Mouse (Mus musculus): ENCODE measurements around the gene Olfr350. TPM values are rescaled to one million over a fixed set of nuclear protein-coding genes. Genes with fewer than 3 reads are reported as not detected.

Olfr350 gene
- polyA plus RNA-seq (2017; shearing (Covaris generic)): not detected

DNA sequence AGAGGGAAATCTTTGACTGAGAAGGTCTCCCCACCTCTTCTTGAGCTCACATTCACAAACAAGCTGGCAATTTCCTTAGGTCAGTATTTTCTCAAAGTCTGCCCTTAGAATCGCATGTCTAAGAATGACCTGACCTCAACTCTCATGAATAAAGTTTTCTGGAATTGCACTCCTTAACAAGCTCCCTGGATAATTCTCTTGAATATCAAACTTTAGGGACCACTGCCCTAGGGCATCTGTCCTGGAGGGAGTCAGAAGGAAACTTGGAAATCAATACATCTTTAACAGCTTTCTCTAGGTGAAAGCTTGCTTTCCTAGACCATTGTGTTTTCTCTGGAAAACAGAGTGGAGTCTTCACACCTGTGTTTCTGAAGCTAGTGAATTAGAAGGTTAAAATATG, at the start of gene Olfr350:
Olfr350 (plus strand) TSS at position 301 of the 400 bp plus-strand sequence.
- ATAC-seq: no peak

DNA sequence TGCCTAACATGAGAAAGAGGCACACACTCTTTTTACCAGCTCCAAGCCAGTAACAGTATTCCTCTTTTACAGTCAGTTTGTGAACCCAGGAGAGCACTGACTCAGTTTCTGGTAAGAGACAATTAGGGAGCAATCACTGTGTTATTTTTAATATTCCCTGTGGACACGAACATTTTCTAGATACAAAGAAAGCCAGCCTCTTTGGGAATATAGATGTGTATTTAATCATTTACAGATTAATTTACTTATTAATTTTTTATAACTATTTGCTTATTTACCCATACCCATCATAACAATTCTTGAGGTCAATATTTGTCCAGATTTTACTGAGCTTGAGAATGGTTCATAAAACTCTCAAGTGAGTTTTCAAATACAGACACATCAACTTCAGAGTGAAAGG, 29.2 kb upstream of the Olfr350 start, which contains the start of gene Olfr3:
Olfr3 (minus strand) TSS at position 101 of the 400 bp plus-strand sequence.
- no peak for ATAC-seq

DNA sequence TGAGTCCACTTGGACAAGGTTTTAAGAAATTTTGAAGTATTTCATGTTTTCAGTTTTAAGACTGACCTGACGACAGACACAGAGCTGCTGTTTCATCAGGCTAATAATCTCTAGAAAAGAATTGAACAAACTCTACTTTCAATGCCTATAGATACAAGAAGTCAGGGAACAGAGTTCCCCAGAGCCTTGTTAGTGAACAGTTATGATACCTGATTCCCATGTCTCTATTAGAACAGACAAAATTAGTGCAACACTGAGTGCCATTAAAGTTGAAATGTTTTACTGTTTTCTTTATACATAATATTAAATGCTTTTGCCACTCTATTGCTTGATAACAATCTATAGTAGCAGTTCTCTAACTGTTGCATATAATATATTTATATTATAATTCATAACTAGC, 16.4 kb downstream of the Olfr350 start, which contains the start of gene Olfr351:
Olfr351 (minus strand) TSS at position 101 of the 400 bp plus-strand sequence.
- no peak for ATAC-seq

DNA sequence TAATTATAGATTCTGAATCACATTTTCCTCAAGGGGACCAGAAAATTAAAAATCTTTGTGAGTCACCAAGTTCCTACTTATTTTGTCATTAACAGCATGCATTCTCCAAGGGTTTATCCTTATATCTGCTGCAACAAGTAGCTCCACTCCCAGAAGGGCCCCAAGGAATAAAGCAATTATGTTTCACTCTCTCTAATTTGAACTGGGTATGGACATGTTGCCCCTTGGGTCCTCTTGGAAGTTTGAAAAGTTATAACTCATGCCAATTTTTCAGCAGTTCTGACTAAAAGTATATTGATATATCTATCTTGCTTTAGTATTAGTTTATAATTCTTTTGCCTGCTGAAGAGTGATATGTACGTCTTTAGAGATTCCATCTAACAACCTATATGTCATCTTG, 22.1 kb downstream of the Olfr350 start, which contains the start of gene Olfr352:
Olfr352 (plus strand) TSS at position 301 of the 400 bp plus-strand sequence.
- ATAC-seq: no peak

DNA sequence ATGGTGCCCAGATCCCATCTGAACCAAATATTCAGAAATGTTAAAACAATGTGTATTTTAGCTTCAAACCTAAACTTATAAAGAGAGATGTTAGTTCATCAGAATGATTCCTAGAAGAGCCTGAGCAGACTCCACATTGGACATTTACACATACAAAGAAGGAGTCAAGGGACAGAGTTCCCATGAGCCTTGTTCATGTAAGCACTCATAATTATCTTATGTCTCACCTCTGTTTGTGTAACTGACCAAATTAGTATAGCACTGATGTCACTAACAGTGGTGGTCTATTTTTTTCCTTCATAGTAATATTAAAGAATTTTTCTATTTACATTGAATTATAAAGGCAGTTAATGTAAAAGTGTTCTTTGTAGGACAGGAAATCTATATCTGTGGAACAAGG, 46.7 kb downstream of the Olfr350 start, which contains the start of gene Olfr353:
Olfr353 (minus strand) TSS at position 101 of the 400 bp plus-strand sequence.
- no peak for ATAC-seq

DNA sequence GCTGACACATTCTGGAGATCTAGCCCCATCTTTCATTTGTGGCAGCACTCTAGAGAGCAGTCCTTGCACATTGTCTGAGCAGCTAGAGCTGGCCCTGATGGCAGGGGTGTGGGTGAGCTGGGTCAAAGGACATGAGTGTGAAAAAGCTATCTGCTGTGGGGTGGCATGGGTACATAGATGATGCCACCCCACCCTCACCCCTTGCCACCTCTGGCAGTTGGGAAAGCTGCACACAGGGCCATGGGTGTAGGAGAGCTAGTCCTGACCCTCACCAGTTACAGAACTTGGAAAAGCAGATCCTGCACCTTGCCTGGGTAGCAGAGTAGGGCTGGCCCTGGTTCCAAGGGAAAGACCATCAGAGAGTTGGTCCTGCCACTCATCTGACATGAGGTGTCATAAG, 51.0 kb downstream of the Olfr350 start:
- no peak for ATAC-seq

Other genes starting within 250 kb of the Olfr350 start
- gene Olfr345, start 206.3 kb upstream of the Olfr350 start, polyA plus RNA-seq (2017; shearing (Covaris generic)): not detected
- gene Olfr346, start 160.5 kb upstream of the Olfr350 start, polyA plus RNA-seq (2017; shearing (Covaris generic)): not detected
- gene Olfr347, start 114.4 kb upstream of the Olfr350 start, polyA plus RNA-seq (2017; shearing (Covaris generic)): not detected
- gene Olfr348, start 62.0 kb upstream of the Olfr350 start, polyA plus RNA-seq (2017; shearing (Covaris generic)): not detected
- gene Olfr50, start 55.8 kb upstream of the Olfr350 start, polyA plus RNA-seq (2017; shearing (Covaris generic)): not detected
- not detected for gene Olfr3, start 29.3 kb upstream of the Olfr350 start, polyA plus RNA-seq (2017; shearing (Covaris generic))
- not detected for gene Olfr351, start 16.4 kb downstream of the Olfr350 start, polyA plus RNA-seq (2017; shearing (Covaris generic))
- gene Olfr352, start 22.1 kb downstream of the Olfr350 start, polyA plus RNA-seq (2017; shearing (Covaris generic)): not detected
- not detected for gene Olfr353, start 46.6 kb downstream of the Olfr350 start, polyA plus RNA-seq (2017; shearing (Covaris generic))
- gene Olfr354, start 59.4 kb downstream of the Olfr350 start, polyA plus RNA-seq (2017; shearing (Covaris generic)): under 1 TPM in 1 of 2 experiments, not detected in 1; 0.09 TPM
- gene Olfr355, start 82.6 kb downstream of the Olfr350 start, polyA plus RNA-seq (2017; shearing (Covaris generic)): under 1 TPM in 1 of 2 experiments, not detected in 1; 0.44 TPM
- not detected for gene Olfr356, start 90.8 kb downstream of the Olfr350 start, polyA plus RNA-seq (2017; shearing (Covaris generic))
- gene Olfr357, start 147.5 kb downstream of the Olfr350 start, polyA plus RNA-seq (2017; shearing (Covaris generic)): not detected
- gene Olfr358, start 163.0 kb downstream of the Olfr350 start, polyA plus RNA-seq (2017; shearing (Covaris generic)): not detected
- gene Olfr360, start 219.4 kb downstream of the Olfr350 start, polyA plus RNA-seq (2017; shearing (Covaris generic)): not detected
- gene Olfr361, start 243.0 kb downstream of the Olfr350 start, polyA plus RNA-seq (2017; shearing (Covaris generic)): not detected

Data from CD4-positive, CD25-positive, alpha-beta regulatory T cell, adult 4 months (primary cell).